Mouse (Mus musculus) induced T-regulatory cell, adult 2 months (primary cell): ENCODE measurements at regions not wholly inside any gene's neighbourhood (a gene's known extent, or its start where the extent isn't known, plus 50 kb on each side); places are given as distances from the start of the nearest gene placed in this dataset.

ENCODE experiments used
- DNase-seq: peaks from one replicate; pipeline ENCODE4 v3.0.0-alpha.2; 2012; ENCODE audit warnings: low read depth

DNA sequence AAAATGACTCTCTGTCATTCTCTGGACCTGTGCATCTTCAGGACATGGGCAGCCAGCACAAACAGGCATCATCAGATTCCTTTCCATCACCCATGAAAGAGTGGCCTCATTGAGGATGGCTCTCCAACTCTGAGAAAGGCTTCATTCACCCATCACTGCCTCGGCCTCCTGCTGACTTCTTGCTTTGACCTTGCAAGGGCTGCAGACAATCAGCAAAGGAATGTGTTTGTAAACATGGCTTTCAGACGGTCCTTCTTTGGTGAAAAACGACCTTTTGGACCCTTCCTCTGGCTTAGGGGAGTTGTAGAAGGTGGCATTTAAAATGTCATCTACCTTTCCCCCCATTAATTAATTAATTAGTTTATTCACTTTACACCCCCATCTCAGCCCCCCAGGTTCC lies 134.3 kb downstream of the Moxd1 start:
- DNase-seq, result no peak

DNA sequence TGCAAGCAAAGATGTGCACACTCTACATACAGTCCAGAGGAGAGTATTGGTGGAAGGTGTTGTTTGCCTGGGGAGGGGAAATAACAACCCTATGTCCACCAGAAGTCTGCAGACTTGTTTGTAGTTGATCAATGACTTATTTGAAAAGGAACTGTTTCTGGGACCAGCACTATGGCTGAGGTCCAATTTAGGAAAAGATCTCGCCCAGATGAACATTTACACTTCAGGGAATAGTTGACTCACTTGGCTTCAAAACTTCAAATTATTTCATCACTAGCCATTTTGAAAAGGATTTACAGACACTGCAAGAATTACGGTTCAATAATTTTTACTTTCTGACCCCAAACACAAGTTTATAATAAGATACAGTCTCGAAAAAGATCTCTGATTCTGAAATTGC lies 138.1 kb downstream of the Moxd1 start:
- DNase-seq, result no peak

DNA sequence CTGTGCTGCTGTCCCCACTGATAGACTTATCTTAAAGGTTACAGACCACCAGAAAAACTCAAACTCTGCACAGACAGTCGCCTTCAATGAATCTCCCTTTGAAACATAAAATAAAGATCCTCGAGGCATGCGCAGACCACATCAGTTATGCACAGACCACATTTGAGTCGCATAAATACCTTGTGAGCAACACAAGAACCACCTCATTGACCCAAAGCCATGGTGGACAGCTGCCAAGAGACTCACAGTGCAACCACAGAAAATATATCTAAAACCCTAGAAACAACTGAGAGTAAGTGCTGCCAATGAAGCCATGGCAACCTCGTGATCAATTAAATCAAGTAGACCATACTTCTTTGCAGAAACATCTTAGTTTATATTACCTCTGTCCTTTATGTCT lies 142.1 kb downstream of the Moxd1 start:
- DNase-seq, result no peak

DNA sequence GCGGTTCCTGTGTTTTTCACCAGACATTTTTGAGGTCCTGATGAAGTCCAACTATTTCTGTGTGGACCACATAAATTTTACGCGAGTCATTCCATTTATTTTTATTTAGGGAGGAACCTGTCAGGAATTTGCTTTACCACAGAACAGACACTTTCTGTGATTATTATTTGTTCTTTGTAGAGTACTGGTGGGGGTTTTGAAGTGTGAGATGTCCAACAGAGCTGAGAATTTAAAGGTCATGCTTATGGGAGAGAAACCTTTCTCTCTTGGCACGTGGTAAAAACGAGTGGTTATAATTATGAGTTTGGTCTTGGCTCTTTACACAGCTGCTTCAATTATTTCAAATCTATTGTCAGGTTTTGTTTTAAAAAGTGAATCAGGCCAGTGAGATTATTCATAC lies 143.7 kb downstream of the Moxd1 start:
- no peak for DNase-seq

DNA sequence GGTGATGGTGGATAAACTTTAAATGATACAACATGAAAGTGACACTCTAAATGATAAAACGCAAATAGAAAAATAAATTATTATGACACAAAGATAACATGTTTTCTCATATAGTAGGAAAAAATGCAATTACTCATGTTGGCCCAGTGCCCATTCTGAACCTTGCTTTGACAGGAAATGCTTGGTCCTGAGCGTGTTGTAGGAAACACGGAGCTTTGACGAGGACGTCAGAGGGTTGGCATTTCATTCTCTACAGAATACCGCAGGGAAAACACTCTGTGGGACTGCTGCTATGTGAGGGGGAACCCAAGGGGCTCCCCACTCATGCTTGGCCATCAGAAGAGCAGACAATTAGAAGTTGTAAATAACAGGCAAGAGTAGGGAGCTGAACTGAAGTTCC lies 150.6 kb downstream of the Moxd1 start:
- DNase-seq, result no peak

DNA sequence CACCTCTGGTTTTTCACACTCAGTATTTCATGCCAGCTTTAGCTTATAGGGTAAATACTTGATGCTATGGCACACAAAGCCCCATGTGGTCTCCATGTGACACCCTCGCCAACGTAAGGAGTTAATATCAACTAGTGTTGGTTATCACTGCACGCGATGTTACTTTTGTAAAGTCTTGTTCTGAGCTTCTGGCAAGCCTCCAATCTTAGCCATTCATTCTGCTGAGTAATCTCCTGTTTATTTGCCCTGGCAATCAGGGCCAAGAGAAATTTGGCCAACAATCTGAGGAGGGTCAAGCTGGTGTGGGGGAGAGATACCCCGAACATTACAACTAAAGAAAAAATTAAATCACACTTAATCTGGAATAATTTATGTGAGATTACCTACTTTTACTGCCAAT lies 156.0 kb downstream of the Moxd1 start:
- no peak for DNase-seq

DNA sequence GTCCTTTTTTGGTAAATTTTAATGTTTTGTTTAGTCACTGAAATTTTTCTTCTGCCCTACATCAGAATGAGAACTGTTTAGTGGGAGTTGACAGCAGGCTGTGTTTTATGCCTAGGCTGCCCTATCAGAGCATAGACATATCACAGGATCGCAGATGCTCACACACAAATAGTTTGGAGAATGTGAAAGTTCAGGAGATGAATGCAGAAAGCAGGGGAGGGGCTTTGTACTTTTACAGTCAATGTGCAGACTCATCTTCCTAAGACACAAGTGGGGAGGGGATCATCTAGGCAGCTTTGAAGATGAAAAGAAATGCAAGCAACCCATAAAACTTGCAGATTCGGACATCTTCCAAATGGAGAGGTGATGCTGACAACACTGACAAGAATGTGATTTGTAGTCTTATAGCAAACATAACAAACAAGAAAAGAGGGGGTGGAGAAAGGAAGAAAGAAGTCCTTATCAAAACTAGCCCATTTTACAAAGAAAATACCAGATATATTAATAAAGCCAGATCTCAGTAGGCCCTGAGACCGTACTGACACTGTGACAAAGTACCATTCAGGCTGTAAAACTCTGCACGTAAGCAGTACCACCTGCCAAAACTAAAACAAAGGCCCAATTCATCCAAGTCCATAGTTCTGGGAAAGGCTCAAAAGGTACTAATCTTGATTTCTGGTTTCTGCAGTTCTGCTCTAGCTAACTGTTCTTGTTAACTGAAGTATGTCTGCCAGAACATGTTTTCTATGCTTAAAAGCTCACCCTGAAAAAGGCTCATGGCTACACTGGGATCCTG lies 157.4 kb downstream of the Moxd1 start:
- no peak for DNase-seq

DNA sequence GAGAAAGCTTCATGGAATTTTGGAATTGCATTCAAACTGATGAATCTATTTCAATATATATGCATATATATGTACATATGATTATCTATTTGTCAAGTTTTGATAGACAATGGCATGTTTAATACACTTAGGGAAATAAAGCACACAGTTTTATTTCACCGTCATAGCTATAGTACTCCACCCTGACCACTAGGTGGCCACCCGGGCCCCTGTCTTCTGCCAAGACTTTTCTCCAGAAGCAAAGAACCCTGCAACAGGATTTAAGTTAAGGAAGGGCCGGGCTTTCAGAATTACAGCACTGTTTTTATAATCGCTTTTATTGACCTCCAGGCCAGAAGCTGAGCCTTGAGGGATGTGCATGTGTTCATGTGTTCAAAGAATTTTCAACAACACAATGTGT lies 158.6 kb downstream of the Moxd1 start:
- peak; percentile 50 for DNase-seq

DNA sequence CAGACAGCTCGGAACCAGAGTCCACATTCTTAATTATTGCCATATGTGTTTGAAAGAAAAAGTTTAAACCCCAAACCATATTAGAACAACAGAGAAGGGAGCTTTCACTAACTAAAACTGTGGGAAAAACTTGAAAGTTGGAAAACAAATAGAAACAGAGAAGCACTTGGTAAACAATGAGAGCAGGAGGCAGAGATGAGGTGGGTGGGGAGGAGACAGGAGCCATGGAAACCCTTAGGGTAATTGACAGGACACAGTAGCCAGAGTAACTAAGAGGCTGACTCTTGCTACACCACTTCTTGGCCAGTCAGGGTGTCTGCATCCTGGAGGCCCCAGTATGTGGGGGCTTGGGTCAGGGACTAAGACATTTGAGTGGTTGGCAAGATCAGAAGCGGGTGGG lies 160.7 kb downstream of the Moxd1 start:
- no peak for DNase-seq

DNA sequence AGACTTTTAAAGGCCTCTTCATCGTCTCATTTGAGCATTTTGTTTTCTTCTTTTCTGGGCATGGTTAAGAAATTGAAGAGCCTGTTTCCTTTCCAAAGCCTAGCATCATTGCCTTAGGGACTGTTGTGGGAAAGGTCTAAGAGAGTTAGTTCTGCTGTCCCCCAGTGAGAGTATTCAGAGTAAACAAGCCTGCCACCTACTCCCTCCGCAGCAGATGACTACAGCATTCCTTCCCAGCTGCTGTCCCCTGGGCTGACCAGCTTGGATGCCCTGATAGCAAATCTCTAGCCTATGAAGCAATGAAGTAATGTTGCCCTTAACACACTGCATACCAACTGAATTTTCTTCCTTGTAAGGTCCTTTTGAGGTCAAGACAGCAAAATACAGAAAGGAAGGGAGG lies 164.9 kb downstream of the Moxd1 start:
- DNase-seq, result no peak

DNA sequence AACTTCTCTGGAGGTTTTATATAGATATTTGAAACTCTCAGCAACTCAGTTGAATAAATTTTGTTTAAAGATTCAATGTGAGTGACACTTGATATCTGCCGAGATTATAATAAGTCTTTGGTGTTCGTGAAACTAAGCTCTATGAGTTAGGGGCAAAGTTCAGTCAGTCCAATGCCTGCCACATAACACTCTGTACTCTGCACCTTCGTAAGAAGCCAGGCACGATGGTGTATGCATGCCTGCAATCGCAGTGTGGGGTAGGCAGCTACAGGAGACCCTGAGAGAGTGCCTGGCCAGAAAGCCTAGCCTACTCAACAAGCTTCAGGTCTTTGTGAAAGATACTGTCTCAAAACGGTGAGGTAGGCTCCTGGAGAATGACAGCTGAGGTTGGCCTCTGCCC lies 167.7 kb downstream of the Moxd1 start:
- no peak for DNase-seq

DNA sequence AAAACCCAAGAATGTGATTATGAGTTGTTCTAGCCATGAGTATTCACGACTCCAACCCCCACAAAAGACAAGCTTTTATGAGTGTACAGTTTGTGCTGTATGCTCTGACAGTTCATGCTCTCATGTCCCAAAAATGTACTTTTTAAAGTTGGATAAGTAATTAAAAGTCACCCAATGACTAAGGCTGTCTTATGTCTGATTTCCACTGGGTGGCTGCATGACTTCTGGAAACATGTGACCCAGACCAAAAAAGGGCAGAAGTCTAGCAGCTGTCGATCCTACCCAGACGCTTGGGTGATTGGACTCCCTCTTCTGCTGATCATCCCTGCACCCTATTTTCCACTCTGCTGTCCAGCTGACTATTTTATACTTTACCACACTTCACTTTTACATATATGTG lies 168.7 kb downstream of the Moxd1 start:
- no peak for DNase-seq

DNA sequence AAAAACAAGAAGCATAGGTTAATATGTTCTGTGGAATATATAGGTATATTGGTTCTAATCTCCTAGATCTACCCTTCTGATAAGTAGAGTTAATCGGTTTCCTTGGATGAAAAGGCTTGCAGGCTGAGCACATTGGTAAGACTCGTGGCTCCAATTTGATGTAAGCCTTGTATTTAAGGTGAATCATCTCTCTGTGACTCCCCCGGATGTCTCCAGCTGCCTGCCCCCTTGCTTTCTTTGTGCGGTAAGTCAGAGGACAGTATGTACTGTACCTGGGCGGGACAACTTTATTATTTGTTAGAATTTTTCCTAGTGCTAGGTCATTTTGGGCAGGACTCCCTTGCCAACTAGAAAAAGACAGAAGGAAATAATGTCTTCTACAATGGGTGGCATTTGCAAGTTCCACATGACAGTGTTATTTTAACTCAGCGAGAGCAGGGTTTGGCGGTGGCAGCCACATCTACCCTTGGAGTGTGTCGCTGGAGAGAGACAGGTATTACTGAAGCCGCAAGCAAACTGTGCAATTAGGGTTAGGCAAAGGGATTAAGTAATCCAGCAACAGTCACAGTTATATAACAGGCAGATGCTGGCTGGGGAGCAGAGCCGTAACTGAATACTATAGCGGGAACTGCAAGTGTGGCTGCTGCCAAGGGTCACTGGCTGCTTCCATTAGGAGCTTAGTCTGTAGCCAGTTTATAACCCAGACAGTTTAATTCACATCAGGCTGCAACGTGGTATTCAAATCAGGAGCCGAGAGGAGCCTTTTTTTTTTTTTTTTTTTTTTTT lies 172.9 kb downstream of the Moxd1 start:
- DNase-seq, result no peak

DNA sequence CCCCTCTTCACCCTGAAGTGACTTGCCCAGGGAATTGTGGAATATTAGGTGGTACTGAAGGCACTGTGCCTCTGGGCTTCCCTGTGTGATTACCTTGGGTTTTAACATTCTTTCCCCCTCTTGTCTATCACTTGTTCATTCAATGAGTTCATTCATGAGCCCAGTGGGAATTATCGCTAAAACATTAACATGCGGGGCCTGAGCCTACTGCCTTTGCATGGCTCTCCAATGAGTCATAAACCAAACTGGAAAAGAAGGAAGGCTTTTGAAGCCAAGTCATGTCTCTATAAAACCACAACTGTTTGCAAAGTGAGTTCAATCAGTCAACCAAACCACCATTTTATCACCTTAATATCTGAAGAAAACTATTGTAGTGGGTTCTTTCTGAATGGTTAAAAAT lies 173.8 kb downstream of the Moxd1 start:
- no peak for DNase-seq

DNA sequence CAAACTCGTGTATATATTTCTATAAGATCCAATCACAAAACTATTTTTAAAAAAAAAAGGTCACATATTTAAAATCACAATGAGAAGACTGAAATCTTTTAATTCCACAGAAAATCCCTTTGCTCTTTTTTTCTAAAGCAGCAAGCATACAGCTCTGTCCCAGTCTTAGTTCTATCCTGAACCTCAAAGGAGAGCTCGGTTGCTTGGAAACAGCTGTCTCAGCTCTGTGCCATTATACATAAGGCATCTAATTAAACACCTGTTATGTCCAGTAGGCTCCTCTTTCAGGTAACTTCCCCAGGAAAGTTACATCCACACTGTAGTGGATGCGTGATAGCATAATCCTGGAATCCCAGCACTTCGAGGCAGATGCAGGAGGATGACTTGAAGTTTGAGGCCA lies 181.5 kb downstream of the Moxd1 start:
- DNase-seq, result no peak

DNA sequence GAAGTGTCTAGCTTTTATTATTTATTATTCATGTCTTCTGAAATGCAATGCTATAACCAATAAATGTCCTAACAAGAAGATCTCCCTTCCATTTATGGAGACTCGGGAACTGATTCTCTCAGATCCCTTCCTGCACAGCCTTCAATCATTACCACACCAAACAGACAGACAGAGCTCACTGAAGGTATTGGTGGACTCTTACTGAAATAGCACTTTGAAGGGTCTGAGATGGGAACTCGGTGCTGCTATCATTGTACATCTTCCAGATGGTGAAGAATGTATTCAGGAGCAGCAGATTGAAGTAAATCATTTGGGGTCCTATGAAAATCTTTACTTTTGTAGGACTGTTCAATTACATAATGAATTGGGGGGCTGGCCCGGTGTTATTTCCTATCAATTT lies 183.6 kb downstream of the Moxd1 start:
- DNase-seq, result no peak

DNA sequence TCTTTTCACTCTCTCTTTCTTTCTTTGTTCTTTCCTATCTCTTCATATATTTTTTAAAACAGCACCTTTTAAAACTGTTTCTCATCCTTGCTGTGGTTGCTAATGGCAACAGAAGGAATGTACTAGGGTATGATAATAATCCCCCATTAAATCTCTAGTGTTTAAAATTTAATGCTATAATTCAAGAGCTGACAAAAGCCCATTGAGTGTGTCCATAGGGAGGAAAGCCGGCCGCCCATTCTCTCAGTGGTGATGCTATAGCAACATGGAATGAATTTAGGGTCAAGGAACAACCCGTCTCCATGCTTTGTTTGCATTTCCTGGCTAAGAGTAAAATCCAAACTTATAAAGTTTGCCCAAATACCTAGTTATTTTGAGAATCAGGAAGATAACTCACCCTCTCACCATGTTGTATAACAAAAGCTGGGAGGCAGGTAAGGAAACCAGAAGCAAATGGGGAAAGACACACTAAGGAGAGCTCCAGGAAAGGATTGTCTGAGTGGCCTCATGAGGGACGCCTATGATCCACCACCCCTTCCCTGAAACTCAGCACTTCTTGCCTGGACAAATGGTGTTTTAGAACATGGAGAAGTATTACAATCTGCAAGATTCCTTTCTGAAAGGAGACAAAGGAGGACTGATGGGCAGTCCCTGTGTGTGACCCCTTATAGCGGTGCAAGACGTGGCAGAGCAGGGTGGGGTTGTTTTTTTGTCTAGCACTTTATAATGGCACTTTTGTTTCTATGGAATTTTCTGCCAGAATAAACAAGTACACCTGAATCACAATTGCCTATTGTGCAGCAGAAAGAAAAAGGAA lies 184.3 kb downstream of the Moxd1 start:
- no peak for DNase-seq

DNA sequence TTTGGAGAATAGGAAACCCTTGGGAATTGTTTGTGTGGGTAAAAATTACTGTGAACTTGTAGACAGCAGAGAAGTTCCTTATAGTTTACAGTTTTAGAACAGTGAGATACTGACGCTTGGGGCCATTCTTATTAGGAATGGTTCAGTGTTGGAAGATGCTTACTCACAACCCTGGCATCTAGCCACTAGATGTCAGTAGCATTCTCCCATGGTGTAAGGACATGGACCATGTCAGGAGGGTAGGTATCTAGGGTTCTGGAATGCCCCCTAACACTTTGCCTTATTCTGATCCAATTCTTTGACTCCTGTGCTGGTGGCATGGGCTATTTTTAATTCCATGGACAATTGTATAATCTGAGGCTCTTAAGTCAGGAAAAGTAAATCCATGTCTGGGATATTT lies 185.3 kb upstream of the Ccn2 start:
- DNase-seq, result peak; percentile 58

DNA sequence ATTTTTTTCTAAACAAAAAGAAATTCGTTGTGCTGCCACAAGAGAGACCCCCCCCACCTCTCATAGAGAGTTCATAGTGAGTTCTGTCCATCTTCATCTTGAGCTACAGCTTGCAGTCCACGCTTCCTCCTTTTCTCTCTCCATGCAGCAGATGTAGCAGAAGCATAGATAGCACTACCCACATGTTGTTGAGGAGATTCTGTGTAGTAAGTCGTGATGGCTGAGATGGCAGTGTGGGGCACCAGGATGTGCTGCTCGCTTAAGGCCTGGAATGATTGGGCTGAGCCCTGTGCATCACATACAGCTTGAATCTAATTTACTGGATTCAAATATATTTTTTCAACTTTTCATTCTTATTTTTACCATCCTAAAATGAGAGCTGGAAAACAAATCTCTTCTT lies 184.4 kb upstream of the Ccn2 start:
- no peak for DNase-seq

DNA sequence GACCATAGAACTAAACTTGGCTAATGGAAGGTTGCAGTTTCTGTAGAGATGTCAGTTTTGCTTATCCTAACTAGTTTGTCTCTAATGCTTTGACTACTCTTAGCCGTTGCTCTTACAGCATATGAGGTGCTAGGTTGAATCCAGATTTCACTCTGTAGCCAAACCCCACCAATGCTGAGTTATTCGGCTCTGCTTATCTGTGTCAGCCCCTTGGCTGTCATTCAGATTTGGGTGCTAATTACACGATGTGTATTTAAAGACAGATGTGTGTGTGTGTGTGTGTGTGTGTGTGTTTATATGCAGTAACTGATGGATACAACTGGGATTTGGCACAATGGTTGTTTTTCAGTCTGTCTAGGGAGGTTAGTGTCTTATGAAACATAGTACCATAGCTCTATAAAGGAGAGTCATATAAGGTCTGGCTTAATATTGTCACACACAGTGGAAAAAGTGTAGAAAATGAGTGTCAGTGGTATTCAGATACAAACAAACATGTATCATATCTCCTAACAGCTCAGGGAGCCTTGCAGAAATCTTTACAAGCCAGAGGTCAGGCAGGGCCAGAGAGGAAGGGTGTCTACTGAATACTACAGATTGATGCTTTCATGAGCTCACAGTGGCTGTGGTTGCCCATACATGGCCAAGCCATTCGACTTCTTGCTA lies 172.6 kb upstream of the Ccn2 start:
- no peak for DNase-seq

DNA sequence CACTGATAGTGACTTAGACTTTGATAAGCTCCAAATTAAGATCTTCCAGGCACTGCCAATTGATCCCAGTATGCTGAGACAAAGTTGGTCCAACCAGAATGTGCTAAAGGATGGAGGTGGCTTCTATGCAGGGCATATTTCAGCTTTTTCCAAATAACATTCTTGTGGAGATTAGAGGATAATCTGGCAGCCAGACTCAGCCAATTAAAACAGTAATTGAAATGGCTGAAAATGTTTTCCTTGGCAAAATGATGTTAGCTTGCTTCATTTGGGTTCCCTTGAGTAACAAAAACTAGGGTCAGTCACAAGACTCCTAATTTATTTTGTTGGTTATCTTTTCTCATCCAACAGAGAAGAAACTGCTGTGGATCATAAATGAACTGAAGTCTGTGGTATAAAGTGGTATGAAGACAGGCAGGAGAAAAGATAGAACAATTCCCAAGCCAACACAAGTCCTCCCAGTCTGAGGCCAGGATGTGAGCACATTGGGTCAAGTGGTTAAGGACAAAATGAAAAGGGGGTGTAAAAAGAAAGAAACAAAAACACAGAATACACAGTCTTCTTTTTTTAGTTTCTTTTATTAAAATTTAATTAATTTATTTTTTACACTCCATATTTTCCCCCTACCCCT lies 161.4 kb upstream of the Ccn2 start:
- no peak for DNase-seq

DNA sequence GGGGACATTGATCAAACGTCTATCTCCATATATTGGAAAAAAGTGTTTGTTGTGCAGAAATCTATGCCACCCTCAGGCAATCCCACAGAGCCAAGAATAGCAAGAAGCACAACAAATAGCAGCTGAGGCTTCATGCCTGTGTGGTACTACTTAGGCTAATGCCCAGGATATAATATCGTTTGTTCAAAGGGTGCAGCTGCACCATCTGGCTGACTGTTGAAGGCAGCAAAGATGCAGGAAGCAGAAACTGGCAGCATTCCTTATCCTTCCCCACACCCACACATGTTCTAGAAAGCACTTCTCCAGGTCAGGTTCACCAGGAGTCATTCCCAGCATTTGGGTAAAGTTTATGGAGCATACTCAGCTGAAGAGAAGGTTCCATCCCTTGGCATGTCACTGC lies 158.1 kb upstream of the Ccn2 start:
- DNase-seq, result no peak
